In the genomic region with DNA sequence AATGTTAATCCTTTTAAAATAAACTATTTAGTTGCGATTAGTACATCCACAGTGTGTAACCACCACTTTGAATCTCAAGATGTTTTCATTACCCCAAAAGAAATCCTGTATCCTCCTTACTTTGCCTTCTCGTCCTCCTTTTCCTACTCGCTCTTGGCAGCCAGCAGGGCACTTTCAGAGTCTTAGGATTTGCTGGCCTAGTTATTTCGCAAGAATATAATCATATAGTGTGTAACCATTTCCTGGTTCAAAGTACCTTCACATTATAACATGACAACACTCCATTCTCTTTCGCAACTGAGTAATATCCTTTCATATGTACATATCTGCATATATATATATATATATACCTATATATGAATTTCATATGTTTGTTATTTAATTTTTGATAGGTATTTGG, we compare ENCODE assay signal across 22 mouse cellular contexts. TPM values are rescaled to one million over a fixed set of nuclear protein-coding genes. Genes with fewer than 3 reads are reported as not detected.
A peak's percentile ranks its signal among the peaks of the same experiment; 100 is the strongest.
DNase-seq lines count a peak whose midpoint lies in the region; ATAC-seq lines count a peak whose summit lies in the region.
"Had no signal": no experiment of that assay in that cellular context is flagged by ENCODE, and none has a peak within 500 bp of the region (broad histone marks: within the 10 kb centered on the region; RNA-seq: fewer than 3 reads in every experiment).

No protein-coding gene starts in this region.

- H3K27me3 ChIP-seq in intestine, embryonic 16.5 days (replicated peaks; ENCODE audit: control insufficient read depth, insufficient read depth, low read length): no peaks in the 10 kb centered on the region
- no peaks in the 10 kb centered on the region for H3K27me3 ChIP-seq in midbrain, embryonic 10.5 days (ENCODE audit: low read depth, poor library complexity, severe bottlenecking)
- no peaks in the 10 kb centered on the region for H3K27me3 ChIP-seq in liver, embryonic 11.5 days (replicated peaks; ENCODE audit: control insufficient read depth, insufficient read depth, low read length)
- H3K27me3 ChIP-seq: hindbrain, embryonic 12.5 days; hindbrain, embryonic 15.5 days had no signal

- WGBS in intestine, embryonic 16.5 days: 65% methylated on average over 5 of the region's 5 CpGs
- 86% methylated on average over 5 of the region's 5 CpGs for WGBS in midbrain, embryonic 10.5 days
- 83% methylated on average over 5 of the region's 5 CpGs for WGBS in liver, embryonic 11.5 days

- H3K9ac ChIP-seq in intestine, embryonic 16.5 days (ENCODE audit: low read depth, low read length): no peak overlapping the region
- no peak overlapping the region for H3K9ac ChIP-seq in liver, embryonic 11.5 days (ENCODE audit: low read depth, low read length)
- H3K9ac ChIP-seq: hindbrain, embryonic 12.5 days; hindbrain, embryonic 15.5 days had no signal

- H3K4me3 ChIP-seq in intestine, embryonic 16.5 days (ENCODE audit: low read length): no peak overlapping the region
- H3K4me3 ChIP-seq in midbrain, embryonic 10.5 days: no peak overlapping the region
- H3K4me3 ChIP-seq in liver, embryonic 11.5 days (ENCODE audit: low read depth, low read length): no peak overlapping the region
- H3K4me3 ChIP-seq: hindbrain, embryonic 12.5 days; hindbrain, embryonic 15.5 days had no signal

- H3K4me2 ChIP-seq in intestine, embryonic 16.5 days (ENCODE audit: low read depth, low read length): no peak overlapping the region
- H3K4me2 ChIP-seq in liver, embryonic 11.5 days: no peak overlapping the region
- H3K4me2 ChIP-seq: heart, embryonic 11.5 days; hindbrain, embryonic 12.5 days; hindbrain, embryonic 15.5 days had no signal

- H3K4me1 ChIP-seq in intestine, embryonic 16.5 days (ENCODE audit: control insufficient read depth, insufficient read depth, low read length): no peaks in the 10 kb centered on the region
- peaks cover 16% of the 10 kb centered on the region for H3K4me1 ChIP-seq in midbrain, embryonic 10.5 days
- H3K4me1 ChIP-seq in liver, embryonic 11.5 days (replicated peaks; ENCODE audit: control insufficient read depth, insufficient read depth, low read length): no peaks in the 10 kb centered on the region
- H3K4me1 ChIP-seq: hindbrain, embryonic 12.5 days had no signal

- DNase-seq in fat pad, adult 2 months (ENCODE audit: extremely low read depth, low read depth, low spot score): peak; percentile 40
- no peak for DNase-seq in midbrain, embryonic 10.5 days (ENCODE audit: low spot score)
- DNase-seq in layer of hippocampus, adult 11-12 months (ENCODE audit: low spot score): no peak
- DNase-seq in liver, embryonic 11.5 days (ENCODE audit: low spot score): no peak
- no peak for DNase-seq in kidney, postnatal 4 days
- DNase-seq: adrenal gland, adult 2 months; adrenal gland, postnatal 14 days; cerebellum, adult 11 months; cerebellum, adult 8-10 months; cerebellum, postnatal 10 days; cerebellum, postnatal 36 days; gastrocnemius, postnatal 10 days; gastrocnemius, postnatal 36 days; heart, adult 11 months had no signal

- peak; percentile 95 for ATAC-seq in intestine, embryonic 16.5 days
- ATAC-seq in megakaryocyte progenitor cell, adult 5-6 weeks (replicated peaks; ENCODE audit: poor library complexity): peak; percentile 50
- ATAC-seq in liver, embryonic 11.5 days (replicated peaks; ENCODE audit: low FRiP score): no peak
- ATAC-seq: CD4-positive, CD25-positive, alpha-beta regulatory T cell, adult 4 months; forebrain, embryonic 14.5 days had no signal

- no peaks in the 10 kb centered on the region for H3K36me3 ChIP-seq in intestine, embryonic 16.5 days (ENCODE audit: control insufficient read depth, insufficient read depth, low read length)
- no peaks in the 10 kb centered on the region for H3K36me3 ChIP-seq in midbrain, embryonic 10.5 days
- no peaks in the 10 kb centered on the region for H3K36me3 ChIP-seq in liver, embryonic 11.5 days (ENCODE audit: control insufficient read depth, insufficient read depth, low read length)
- H3K36me3 ChIP-seq: hindbrain, embryonic 12.5 days; hindbrain, embryonic 15.5 days had no signal

- H3K27ac ChIP-seq in intestine, embryonic 16.5 days (ENCODE audit: low read length): no peak overlapping the region
- no peak overlapping the region for H3K27ac ChIP-seq in midbrain, embryonic 10.5 days (replicated peaks)
- no peak overlapping the region for H3K27ac ChIP-seq in liver, embryonic 11.5 days (ENCODE audit: low read depth, low read length)
- H3K27ac ChIP-seq: hindbrain, embryonic 12.5 days; hindbrain, embryonic 15.5 days had no signal

- H3K9me3 ChIP-seq in intestine, embryonic 16.5 days (ENCODE audit: control insufficient read depth, low read length): no peaks in the 10 kb centered on the region
- no peaks in the 10 kb centered on the region for H3K9me3 ChIP-seq in midbrain, embryonic 10.5 days (replicated peaks)
- no peaks in the 10 kb centered on the region for H3K9me3 ChIP-seq in liver, embryonic 11.5 days (ENCODE audit: control insufficient read depth, low read length)
- H3K9me3 ChIP-seq: hindbrain, embryonic 12.5 days; hindbrain, embryonic 15.5 days had no signal

RNA-seq across cellular contexts. Expression of gene Flrt3, which starts 22.6 kb away (rescaled TPM):
- polyA plus RNA-seq in intestine, embryonic 16.5 days (2015; fragmentation: Nextera tagmentation; extraction: Ambion mirVana): 30.1 and 30.4 TPM in 2 replicates
- not detected in 2 replicates for total RNA-seq in megakaryocyte progenitor cell, adult 5-6 weeks (2015)
- not detected in 2 replicates for total RNA-seq in megakaryocyte progenitor cell, adult 5-6 weeks (2017)
- 71.3 and 72.2 TPM in 2 replicates for polyA plus RNA-seq in midbrain, embryonic 10.5 days (2016; fragmentation: Nextera tagmentation; extraction: Ambion mirVana)
- 16.9 and 17.4 TPM in 2 replicates for polyA plus RNA-seq in liver, embryonic 11.5 days (2014; fragmentation: Nextera tagmentation; extraction: Ambion mirVana)
- total RNA-seq: MEL had no signal
